Mouse (Mus musculus) kidney, embryonic 14.5 days (tissue): Measurements from ENCODE around the gene Tgds. TPM values are rescaled to one million over a fixed set of nuclear protein-coding genes. Genes with fewer than 3 reads are reported as not detected.

Experiments
- ATAC-seq: fragments of 200-750 bp; cut with Nextera tagmentation; 2 replicates; pipeline ENCODE4 v1.8.0; 2017; ENCODE audit warnings: moderate number of reproducible peaks, mild to moderate bottlenecking, moderate TSS enrichment, moderate library complexity; ENCODE audit not compliant: low FRiP score, low TSS enrichment
- H3K27ac ChIP-seq: fragments of 300-500 bp; sonication (generic); 2 replicates; pipeline ENCODE4 v1.5.1; 2014; ENCODE audit warnings: low read depth, mild to moderate bottlenecking, low read length, moderate library complexity, mixed read lengths
- H3K27me3 ChIP-seq: fragments of 300-500 bp; sonication (generic); 2 replicates; pipeline ENCODE4 v1.6.1; 2014; ENCODE audit warnings: mild to moderate bottlenecking, low read length; ENCODE audit not compliant: control insufficient read depth, insufficient read depth
- H3K36me3 ChIP-seq: fragments of 300-500 bp; sonication (generic); 2 replicates; pipeline ENCODE4 v1.6.1; 2014; ENCODE audit warnings: low read length, mixed read lengths; ENCODE audit not compliant: control insufficient read depth, insufficient read depth
- H3K4me1 ChIP-seq: fragments of 300-500 bp; sonication (generic); 2 replicates; pipeline ENCODE4 v1.6.1; 2014; ENCODE audit warnings: low read length, mixed read lengths; ENCODE audit not compliant: control insufficient read depth, insufficient read depth
- H3K4me2 ChIP-seq: fragments of 300-500 bp; sonication (generic); replicated peaks from 2 replicates; pipeline ENCODE4 v1.6.1; 2014; ENCODE audit warnings: low read depth, mild to moderate bottlenecking, low read length
- H3K4me3 ChIP-seq: fragments of 300-500 bp; sonication (generic); 2 replicates; pipeline ENCODE4 v1.5.1; 2014; ENCODE audit warnings: mild to moderate bottlenecking, low read length
- H3K9ac ChIP-seq: fragments of 300-500 bp; sonication (generic); 2 replicates; pipeline ENCODE4 v1.6.1; 2014; ENCODE audit warnings: low read depth, mild to moderate bottlenecking, low read length, moderate library complexity
- H3K9me3 ChIP-seq: fragments of 300-500 bp; sonication (generic); 2 replicates; pipeline ENCODE4 v1.6.1; 2016; ENCODE audit warnings: low read length; ENCODE audit not compliant: control insufficient read depth
- WGBS: fragments of 180-500 bp; shearing (Covaris S2); extraction: QIAGEN DNeasy Blood & Tissue Kit; methylation state at CpG from one replicate; pipeline ENCODE4 v1.1.7; 2014; 5-methylcytosine and 5-hydroxymethylcytosine counted together
- polyA plus RNA-seq: library from polyadenylated mRNA; unstranded; fragments of >200 nt; fragmentation: Nextera tagmentation; extraction: Ambion mirVana; gene quantifications from 2 replicates; pipeline ENCODE4 v1.2.1, GENCODE M21; 2014

Gene Tgds
- polyA plus RNA-seq, 1 experiment from 2014 or later, result 35.3 TPM

GRCm38 (mm10) chr14:118086271-118087035 lies 46.1 kb downstream of the Tgds start:
- H3K27ac ChIP-seq, result no peak overlapping the region
- no peak overlapping the region for H3K4me3 ChIP-seq
- 39% methylated on average over 5 of the region's 5 CpGs for WGBS
- no peaks in the 10 kb centered on the region for H3K4me1 ChIP-seq
- no peaks in the 10 kb centered on the region for H3K9me3 ChIP-seq
- no peak overlapping the region for H3K4me2 ChIP-seq
- no peaks in the 10 kb centered on the region for H3K36me3 ChIP-seq
- ATAC-seq, result no peak
- no peaks in the 10 kb centered on the region for H3K27me3 ChIP-seq
- no peak overlapping the region for H3K9ac ChIP-seq

- ATAC-seq, result no peak
- H3K4me3 ChIP-seq, result no peak overlapping the region
- H3K36me3 ChIP-seq, result no peaks in the 10 kb centered on the region
- no peaks in the 10 kb centered on the region for H3K9me3 ChIP-seq
- H3K27me3 ChIP-seq, result no peaks in the 10 kb centered on the region
- no peak overlapping the region for H3K27ac ChIP-seq
- no peaks in the 10 kb centered on the region for H3K4me1 ChIP-seq
- H3K9ac ChIP-seq, result no peak overlapping the region
- H3K4me2 ChIP-seq, result no peak overlapping the region
- WGBS, result 92% methylated on average over 6 of the region's 6 CpGs
Measured at GRCm38 (mm10) chr14:118083851-118084250, 48.7 kb downstream of the Tgds start.

DNA sequence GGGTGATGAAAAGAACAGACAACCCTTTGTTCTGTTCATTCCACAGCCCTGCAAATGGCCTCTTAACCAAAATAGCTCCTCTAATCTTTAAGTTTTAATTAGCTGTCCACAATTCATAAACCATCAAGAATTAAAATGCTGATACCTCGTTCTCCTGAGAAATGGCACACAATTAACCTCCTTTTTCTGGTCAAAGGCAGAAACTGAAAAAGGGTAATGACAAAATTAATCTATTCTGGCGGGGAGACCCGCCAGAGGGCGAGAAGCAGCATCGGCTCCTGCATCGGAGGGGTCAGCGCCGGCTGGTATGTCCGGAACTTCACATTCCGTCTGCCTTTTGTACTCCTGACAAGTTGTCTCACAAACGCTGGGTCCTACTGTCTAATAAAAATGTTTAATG lies 51.9 kb downstream of the Tgds start:
- Histone ChIP-seq H3K9me3 (no peaks in the 10 kb centered on the region), H3K36me3 (no peaks in the 10 kb centered on the region), H3K4me2 (no peak overlapping the region), H3K4me1 (no peaks in the 10 kb centered on the region), H3K9ac (no peak overlapping the region), H3K27me3 (no peaks in the 10 kb centered on the region), H3K27ac (no peak overlapping the region), H3K4me3 (no peak overlapping the region)
- 32% methylated on average over 11 of the region's 11 CpGs for WGBS
- no peak for ATAC-seq

GRCm38 (mm10) chr14:118070100-118070499 lies 62.5 kb downstream of the Tgds start:
- no peaks in the 10 kb centered on the region for H3K9me3 ChIP-seq
- no peak overlapping the region for H3K27ac ChIP-seq
- no peak for ATAC-seq
- no peaks in the 10 kb centered on the region for H3K36me3 ChIP-seq
- 82% methylated on average over 12 of the region's 12 CpGs for WGBS
- no peaks in the 10 kb centered on the region for H3K4me1 ChIP-seq
- no peak overlapping the region for H3K4me2 ChIP-seq
- no peak overlapping the region for H3K4me3 ChIP-seq
- H3K27me3 ChIP-seq, result no peaks in the 10 kb centered on the region
- no peak overlapping the region for H3K9ac ChIP-seq

DNA sequence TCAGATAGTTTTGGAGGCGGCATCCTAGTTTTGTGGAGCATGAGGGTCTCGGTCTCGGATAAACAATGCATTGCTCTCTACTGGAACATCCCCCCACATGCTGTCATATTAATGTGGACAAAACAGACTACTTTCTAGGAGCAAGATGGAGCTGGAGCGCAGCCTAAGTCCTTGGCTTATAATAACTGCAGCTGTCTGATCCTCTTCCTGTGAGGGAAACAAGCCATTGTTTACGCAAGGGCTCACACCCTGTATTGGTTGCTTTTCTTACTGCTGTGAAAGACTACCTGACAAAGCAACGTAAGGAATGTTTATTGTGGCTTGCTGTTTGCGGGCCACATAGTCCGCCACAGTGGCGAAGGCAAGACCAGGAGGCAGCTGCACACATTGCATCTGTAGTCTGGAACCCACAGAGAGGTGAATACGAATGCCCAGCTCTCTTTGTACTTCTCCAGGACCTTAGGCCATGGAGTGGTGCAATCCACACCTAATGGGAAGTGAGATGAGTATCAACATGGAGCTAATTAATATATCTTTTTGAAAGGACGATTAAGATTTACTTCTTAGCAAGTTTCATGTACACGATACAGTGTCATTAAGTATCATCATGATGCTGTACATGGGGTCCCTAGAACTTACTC lies 63.0 kb downstream of the Tgds start:
- no peaks in the 10 kb centered on the region for H3K9me3 ChIP-seq
- ATAC-seq, result no peak
- H3K27ac ChIP-seq, result no peak overlapping the region
- WGBS, result 85% methylated on average over 12 of the region's 12 CpGs
- H3K4me1 ChIP-seq, result no peaks in the 10 kb centered on the region
- no peak overlapping the region for H3K9ac ChIP-seq
- no peaks in the 10 kb centered on the region for H3K36me3 ChIP-seq
- no peak overlapping the region for H3K4me2 ChIP-seq
- no peak overlapping the region for H3K4me3 ChIP-seq
- no peaks in the 10 kb centered on the region for H3K27me3 ChIP-seq

Other genes starting within 250 kb of the Tgds start
- 1.4 and 1.8 TPM in 2 replicates for gene Dct, start 80.5 kb downstream of the Tgds start, polyA plus RNA-seq
- 41.3 and 55.5 TPM in 2 replicates for gene Gpr180, start 4.4 kb upstream of the Tgds start, polyA plus RNA-seq
- gene Sox21, start 104.3 kb upstream of the Tgds start, polyA plus RNA-seq, result 0.09 TPM in 1 of 2 replicates, not detected in the other
- gene Gm9376, start 134.2 kb upstream of the Tgds start, polyA plus RNA-seq, result not detected in 2 replicates